Mouse (Mus musculus) E14TG2a.4 (cell line): ENCODE measurements around the gene Luzp2.

Experiments
- CTCF ChIP-seq: conservative IDR thresholded peaks from 2 replicates; pipeline ENCODE4 v1.5.1; 2014; ENCODE audit warnings: low read length
- NANOG ChIP-seq: IDR thresholded peaks from 2 replicates; pipeline ENCODE4 v1.6.1; 2014; ENCODE audit warnings: borderline replicate concordance, low read length, mixed read lengths

- TF ChIP-seq CTCF (no peak), NANOG (no peak)
These were observed at the start of gene Luzp2 for GRCm38 (mm10) chr7:54835372-54835851.
